Mouse (Mus musculus) bone marrow, adult 2 months (tissue): ENCODE measurements around the gene Stk16. TPM values are rescaled to one million over a fixed set of nuclear protein-coding genes. Genes with fewer than 3 reads are reported as not detected.

Experiments
- H3K27ac ChIP-seq: fragments of 200-500 bp; 2 replicates; pipeline ENCODE4 v1.5.1; 2012; ENCODE audit warnings: low read depth, mild to moderate bottlenecking, control low read depth, inconsistent platforms, low read length; ENCODE audit not compliant: control insufficient read depth, poor library complexity, insufficient read depth
- H3K4me1 ChIP-seq: fragments of 200-500 bp; 2 replicates; pipeline ENCODE4 v1.6.1; 2011; ENCODE audit warnings: low read length; ENCODE audit not compliant: control insufficient read depth, insufficient read depth
- H3K4me3 ChIP-seq: fragments of 200-500 bp; replicated peaks from 2 replicates; pipeline ENCODE3; 2011; ENCODE audit warnings: mild to moderate bottlenecking, low read depth, low read length, control low read depth; ENCODE audit not compliant: control insufficient read depth
- CTCF ChIP-seq: fragments of 200-500 bp; IDR thresholded peaks from 2 replicates; pipeline ENCODE4 v1.5.1; 2011; ENCODE audit warnings: low read length, control low read depth; ENCODE audit not compliant: control insufficient read depth, insufficient read depth
- POLR2A ChIP-seq: fragments of 200-500 bp; IDR thresholded peaks from 2 replicates; pipeline ENCODE4 v1.6.1; 2011; ENCODE audit warnings: low read depth, mild to moderate bottlenecking, control low read depth, low read length, borderline replicate concordance; ENCODE audit not compliant: control insufficient read depth
- WGBS: fragments of 180-500 bp; shearing (Covaris S2); methylation state at CpG from one replicate; pipeline ENCODE4 v1.1.7; 2018; 5-methylcytosine and 5-hydroxymethylcytosine counted together
- polyA plus RNA-seq: library from polyadenylated mRNA; stranded (reverse); fragments of >200 nt; gene quantifications from 2 replicates; pipeline ENCODE4 v1.2.4, GENCODE M21; 2011; ENCODE audit warnings: low replicate concordance; ENCODE audit not compliant: missing spikeins, insufficient read depth, insufficient read length

Gene Stk16
- polyA plus RNA-seq, 1 experiment: 168 TPM

DNA sequence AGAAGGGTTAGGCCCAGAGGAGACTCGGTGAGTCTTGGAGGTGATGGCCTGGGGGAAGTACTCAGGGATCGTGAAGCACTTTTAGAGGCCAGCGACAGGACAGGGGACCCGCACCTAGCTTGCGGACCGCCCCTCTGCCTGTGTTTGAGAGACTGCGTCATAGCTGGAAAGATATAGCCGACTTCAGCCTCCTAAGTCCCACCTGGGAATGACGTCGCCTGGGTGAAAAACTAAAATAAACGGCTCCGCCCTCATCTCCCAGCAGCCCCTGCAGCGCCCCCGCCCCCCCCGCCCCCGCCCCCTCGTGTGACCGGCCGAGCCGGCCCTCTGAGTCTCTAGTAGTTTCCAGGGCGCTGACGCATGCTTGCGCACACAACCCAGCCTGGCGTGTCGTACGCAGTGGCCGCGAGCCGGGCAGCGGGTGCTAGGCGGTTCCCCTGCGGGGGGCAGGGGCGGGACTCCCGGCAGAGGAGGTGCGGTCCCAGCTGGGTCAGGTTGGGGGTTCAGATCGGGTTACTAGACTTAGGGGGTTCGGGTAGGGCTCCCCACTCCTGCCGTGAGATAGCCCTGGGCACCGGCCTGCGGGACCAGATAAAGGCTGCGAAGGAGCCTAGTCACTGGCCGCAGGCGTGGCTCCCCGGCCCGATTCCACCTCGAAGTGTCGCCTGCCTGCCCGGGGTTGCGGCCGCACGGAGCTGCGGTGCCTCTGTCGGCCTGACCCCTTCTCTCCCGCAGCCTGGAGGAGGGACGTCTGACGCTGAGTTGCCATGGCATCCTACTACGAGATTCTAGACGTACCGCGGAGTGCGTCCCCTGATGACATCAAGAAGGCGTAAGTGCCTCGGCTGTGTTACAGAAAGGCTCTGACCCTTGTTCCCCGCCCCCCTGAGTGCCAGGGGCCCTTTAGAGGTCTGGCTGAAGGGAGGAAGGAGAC, 25.7 kb downstream of the Stk16 start, which contains the start of gene Dnajb2:
Dnajb2 (plus strand) TSS at position 290 of the 934 bp plus-strand sequence.
- H3K27ac ChIP-seq: peak within 1 kb of the TSS; percentile 91
- peaks cover 1% of the 10 kb centered on the region for H3K4me1 ChIP-seq
- WGBS: 1% methylated on average over 63 of the region's 64 CpGs
- TF ChIP-seq CTCF: no peak
- TF ChIP-seq POLR2A: peak; percentile 80
- peak within 1 kb of the TSS; percentile 69 for H3K4me3 ChIP-seq

DNA sequence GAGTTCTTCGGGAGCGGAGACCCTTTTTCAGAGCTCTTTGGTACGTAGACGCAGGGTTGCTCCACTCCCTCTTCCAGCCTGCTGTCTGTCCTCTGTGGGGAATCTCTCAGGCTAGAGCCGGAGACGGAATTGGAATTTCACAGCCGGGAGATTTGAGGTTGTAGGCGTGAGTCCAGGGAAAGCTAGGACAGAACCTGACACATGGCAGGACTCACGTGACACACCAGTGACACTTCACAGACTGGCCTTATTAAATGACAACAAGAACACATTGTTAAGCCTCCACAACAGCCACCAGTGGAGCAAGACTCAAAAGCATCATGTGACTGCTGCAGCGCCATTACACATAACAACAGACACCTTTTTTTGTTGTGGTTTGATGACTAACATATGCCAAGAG, 29.0 kb downstream of the Stk16 start:
- Histone ChIP-seq H3K4me1 (peaks cover 1% of the 10 kb centered on the region), H3K4me3 (no peak overlapping the region), H3K27ac (no peak overlapping the region)
- 89% methylated on average over 10 of the region's 10 CpGs for WGBS
- TF ChIP-seq CTCF (no peak), POLR2A (no peak)

DNA sequence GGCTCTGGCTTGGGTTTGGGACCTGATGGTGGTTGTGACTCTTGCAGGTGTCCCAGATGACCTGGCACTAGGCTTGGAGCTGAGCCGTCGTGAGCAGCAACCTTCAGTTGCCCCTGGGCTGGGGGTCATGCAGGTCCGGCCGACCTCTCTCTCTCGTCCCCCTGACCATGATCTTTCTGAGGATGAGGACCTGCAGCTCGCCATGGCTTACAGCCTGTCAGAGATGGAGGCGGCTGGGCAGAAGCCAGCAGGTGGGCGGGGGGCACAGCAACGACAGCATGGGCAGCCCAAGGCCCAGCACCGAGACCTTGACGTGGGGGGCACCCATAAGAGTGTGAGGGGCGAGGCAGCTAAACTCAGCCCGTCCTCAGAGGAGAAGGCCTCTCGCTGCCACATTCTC, 32.8 kb downstream of the Stk16 start:
- H3K27ac ChIP-seq: no peak overlapping the region
- no peak for TF ChIP-seq CTCF
- TF ChIP-seq POLR2A: no peak
- H3K4me1 ChIP-seq: no peaks in the 10 kb centered on the region
- H3K4me3 ChIP-seq: no peak overlapping the region
- 93% methylated on average over 14 of the region's 14 CpGs for WGBS

DNA sequence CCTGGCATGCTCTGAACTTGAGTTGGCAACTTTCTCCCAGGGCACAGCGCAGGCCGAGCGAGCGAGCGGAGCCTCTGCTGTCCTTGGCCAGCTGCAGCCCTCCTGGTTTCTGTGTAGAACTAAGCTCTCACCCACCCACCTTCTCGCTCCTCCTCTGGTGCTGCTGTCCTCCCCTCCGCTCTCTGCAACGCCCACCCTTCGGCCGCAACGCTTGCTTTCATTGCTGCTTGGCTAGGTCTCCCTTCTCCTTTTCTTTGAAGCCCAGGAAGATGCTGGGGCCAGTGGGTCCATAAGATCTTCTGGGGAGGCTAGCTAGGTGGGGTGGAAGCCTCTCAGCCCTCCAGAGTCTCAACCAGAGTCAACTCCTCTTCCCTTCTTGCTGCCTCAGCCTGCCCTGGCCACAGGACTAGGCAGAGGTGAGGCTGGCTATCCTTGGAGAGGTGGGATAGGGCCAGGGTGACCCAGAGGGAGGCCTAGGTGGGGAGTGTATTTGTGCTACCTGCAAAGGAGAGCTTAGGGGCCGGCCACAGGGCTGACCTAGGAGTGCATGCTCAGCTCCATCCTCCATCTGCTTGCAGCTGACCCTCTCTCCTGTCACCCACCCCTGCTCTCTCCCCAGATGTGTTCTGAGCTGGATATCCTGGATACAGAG, 33.7 kb downstream of the Stk16 start:
- Histone ChIP-seq H3K27ac (no peak overlapping the region), H3K4me1 (no peaks in the 10 kb centered on the region), H3K4me3 (no peak overlapping the region)
- WGBS: 97% methylated on average over 12 of the region's 12 CpGs
- TF ChIP-seq CTCF (no peak), POLR2A (no peak)

DNA sequence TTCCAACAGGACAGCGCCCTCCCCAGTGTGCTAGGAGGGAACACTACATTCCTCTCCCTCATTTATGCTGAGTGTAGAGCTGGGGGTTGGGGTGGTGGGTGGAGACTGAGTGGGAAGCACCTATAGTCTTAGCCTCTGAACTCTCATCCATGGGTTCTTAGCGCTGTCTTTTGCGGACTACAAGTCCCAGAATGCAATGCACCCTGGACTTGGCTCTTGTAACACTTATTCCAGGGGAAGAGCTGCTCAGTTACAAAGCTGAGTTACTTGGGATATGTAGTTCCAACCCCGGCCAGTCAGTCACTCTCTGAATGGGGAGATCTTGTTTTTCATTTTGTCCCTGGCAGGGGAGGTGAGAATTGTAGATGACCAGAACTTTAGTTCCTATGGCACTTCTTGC, 34.2 kb downstream of the Stk16 start:
- WGBS: 63% methylated on average over 4 of the region's 4 CpGs
- Histone ChIP-seq H3K4me3 (no peak overlapping the region), H3K4me1 (no peaks in the 10 kb centered on the region), H3K27ac (no peak overlapping the region)
- TF ChIP-seq POLR2A (no peak), CTCF (no peak)

DNA sequence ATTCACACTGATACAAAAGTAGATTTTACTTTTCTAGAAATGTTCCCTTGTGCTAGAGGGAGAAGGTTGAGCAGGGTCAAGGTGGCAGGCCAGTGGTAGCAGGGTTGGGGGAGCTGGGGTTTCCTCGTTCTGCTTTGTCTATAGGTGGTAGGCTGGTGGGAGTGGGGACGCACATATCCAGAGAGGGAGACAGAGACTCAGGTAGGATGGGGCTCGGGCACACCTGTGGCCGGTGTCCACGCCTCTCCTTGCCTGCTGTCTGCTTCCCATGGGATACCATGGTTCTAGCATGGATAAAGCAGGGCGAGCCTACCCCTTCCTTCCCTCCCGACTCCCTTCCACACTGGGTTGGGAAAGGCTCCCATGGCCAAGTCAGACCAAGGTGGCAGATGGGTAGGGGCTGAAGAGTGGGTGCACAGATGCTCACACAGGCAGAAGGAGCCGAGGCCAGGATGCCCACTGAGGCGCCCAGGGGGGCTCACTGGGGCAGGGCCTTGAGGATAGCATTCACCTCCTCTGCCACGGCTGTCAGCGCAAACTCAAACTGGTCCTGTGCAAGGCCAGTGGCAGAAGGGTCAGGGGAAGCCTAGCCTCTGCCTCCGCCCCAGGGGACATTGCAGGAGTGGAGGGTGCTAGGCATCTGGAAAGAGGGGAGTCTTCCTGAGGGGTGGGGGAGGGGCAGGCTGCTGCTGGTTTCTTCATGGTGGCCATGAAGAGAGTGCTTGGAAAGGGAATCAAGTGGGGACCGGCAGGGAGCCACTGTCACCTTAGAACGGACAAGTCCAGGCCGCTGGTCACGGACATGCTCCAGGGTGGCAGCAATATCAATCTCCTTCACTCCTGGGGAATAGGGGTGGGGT, 36.7 kb downstream of the Stk16 start:
- Histone ChIP-seq H3K27ac (no peak overlapping the region), H3K4me1 (peaks cover 1% of the 10 kb centered on the region), H3K4me3 (no peak overlapping the region)
- WGBS: 91% methylated on average over 16 of the region's 16 CpGs
- TF ChIP-seq CTCF (no peak), POLR2A (no peak)

DNA sequence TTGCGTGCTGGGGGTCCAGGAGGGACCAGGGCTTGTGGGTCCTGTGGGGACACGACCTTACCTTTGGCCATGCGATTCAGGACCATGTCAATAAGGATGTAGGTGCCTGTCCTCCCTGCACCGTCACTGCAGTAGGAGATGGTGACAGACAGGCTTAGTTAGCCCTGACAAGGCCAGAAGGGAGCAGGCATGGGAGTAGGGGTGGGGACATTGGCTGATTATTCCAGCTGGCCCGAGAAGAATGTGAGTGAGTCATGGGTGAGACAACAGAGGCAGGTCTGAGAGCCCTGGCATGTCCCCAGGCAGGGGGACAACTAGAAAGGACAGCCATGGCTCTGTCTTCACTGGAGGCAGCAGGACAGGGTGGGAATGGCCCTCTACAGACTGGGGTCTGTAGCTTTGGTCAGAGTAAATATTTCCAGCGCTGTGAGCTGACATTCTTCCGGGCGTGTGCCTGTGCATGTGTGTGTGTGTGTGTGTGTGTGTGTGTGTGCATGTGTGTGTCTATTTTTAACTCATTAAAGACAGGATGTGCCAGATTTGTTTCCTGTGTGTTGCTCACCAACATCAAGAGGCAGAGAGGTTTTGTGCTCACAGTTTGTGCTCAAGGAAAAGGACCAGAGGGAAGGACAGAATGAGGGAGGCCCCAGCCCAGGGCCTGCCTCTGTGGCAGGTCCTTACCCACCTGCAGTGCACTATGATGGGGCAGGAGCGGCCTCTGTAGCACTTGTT, 37.6 kb downstream of the Stk16 start:
- H3K4me1 ChIP-seq: peaks cover 1% of the 10 kb centered on the region
- no peak overlapping the region for H3K4me3 ChIP-seq
- TF ChIP-seq POLR2A: no peak
- no peak for TF ChIP-seq CTCF
- H3K27ac ChIP-seq: no peak overlapping the region
- WGBS: 62% methylated on average over 9 of the region's 9 CpGs
